Mouse (Mus musculus): ENCODE measurements around the gene Entpd1. TPM values are rescaled to one million over a fixed set of nuclear protein-coding genes. Genes with fewer than 3 reads are reported as not detected.

Gene Entpd1
- total and polyA plus RNA-seq, 3 experiments = 13.0 to 26.4 (median 22.1) TPM

DNA sequence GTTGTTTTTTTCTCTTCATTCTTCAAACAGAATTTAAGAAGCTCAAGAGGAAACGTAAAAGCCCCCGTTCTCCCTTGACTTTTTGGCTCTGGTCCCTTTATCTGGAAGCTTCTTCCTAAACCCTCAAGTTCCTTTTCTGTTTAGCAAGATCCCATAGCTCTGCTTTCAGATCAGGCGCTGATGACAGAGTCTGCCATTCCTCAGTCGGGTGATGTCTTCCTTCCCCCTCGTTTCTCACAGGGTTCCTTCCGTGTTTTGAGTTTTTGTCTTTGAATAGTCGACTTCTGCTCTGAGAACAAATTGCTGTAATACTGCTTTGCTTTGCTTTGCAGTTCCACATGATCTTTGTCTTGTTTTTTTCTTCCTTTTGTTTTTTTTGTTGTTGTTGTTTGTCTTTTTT, 18.4 kb downstream of the Entpd1 start:
- peaks cover 6% of the 10 kb centered on the region for H3K4me1 ChIP-seq (ENCODE audit: control insufficient read depth, insufficient read depth, low read length)
- H3K36me3 ChIP-seq (ENCODE audit: control insufficient read depth, insufficient read depth, low read length) = no peaks in the 10 kb centered on the region; the same call in 1 of the 2 replicates
- 26% methylated on average over 7 of the region's 7 CpGs for WGBS
- H3K4me3 ChIP-seq = no peak overlapping the region
- no peak for TF ChIP-seq POLR2A (IDR thresholded peaks at IDR 0.05; ENCODE audit: insufficient read depth, low read depth, low read length)
- intact Hi-C loops (cut with DNase I) = loop anchor here (2.0 to 5.0 kb wide), 2 partner anchors 16 to 67 kb away; no protein-coding TSS in a partner anchor
- H3K27me3 ChIP-seq (ENCODE audit: control insufficient read depth, insufficient read depth, low read length) = no peaks in the 10 kb centered on the region
- H3K27ac ChIP-seq = peak overlapping the region; percentile 60
- DNase-seq = peak in 1 of 2 experiments; percentile 43
- no peaks in the 10 kb centered on the region for H3K79me2 ChIP-seq (replicated peaks; ENCODE audit: control insufficient read depth, insufficient read depth, low read length)
- H3K9ac ChIP-seq (ENCODE audit: low read depth, low read length) = no peak overlapping the region

DNA sequence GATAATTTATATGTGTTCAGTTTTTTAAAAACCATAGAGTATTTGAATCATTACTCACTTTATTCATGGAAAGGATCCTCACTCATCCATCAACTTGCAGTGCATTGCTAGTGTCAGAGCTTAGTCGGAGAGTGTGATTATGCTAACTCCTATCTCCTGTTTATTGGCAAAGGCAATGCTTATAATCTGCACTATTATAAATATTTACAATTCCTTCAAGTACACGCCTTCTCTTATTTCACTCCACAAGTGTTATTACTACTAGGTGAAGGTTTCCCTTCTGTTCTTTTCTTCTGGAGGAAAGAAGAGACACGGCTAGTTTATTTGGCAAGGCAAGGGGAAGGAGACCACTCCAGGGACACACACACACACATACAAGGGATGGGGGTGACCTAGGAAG, 20.0 kb downstream of the Entpd1 start:
- 50% methylated on average over 3 of the region's 3 CpGs for WGBS
- Histone ChIP-seq H3K4me3 (no peak overlapping the region), H3K36me3 (ENCODE audit: control insufficient read depth, insufficient read depth, low read length) (no peaks in the 10 kb centered on the region; the same call in 1 of the 2 replicates), H3K4me1 (ENCODE audit: control insufficient read depth, insufficient read depth, low read length) (peaks cover 6% of the 10 kb centered on the region), H3K27me3 (ENCODE audit: control insufficient read depth, insufficient read depth, low read length) (no peaks in the 10 kb centered on the region), H3K27ac (no peak overlapping the region), H3K79me2 (replicated peaks; ENCODE audit: control insufficient read depth, insufficient read depth, low read length) (no peaks in the 10 kb centered on the region), H3K9ac (ENCODE audit: low read depth, low read length) (no peak overlapping the region)
- TF ChIP-seq EP300 (IDR thresholded peaks at IDR 0.05; ENCODE audit: insufficient read depth, low read depth, low read length) = no peak
- no peak for TF ChIP-seq POLR2A (IDR thresholded peaks at IDR 0.05; ENCODE audit: insufficient read depth, low read depth, low read length)
- TF ChIP-seq CTCF (IDR thresholded peaks at IDR 0.05) = no peak
- DNase-seq = no peak
- intact Hi-C loops (cut with DNase I) = loop anchor here (5.0 kb wide), 1 partner anchor 65 kb away; no protein-coding TSS in a partner anchor

DNA sequence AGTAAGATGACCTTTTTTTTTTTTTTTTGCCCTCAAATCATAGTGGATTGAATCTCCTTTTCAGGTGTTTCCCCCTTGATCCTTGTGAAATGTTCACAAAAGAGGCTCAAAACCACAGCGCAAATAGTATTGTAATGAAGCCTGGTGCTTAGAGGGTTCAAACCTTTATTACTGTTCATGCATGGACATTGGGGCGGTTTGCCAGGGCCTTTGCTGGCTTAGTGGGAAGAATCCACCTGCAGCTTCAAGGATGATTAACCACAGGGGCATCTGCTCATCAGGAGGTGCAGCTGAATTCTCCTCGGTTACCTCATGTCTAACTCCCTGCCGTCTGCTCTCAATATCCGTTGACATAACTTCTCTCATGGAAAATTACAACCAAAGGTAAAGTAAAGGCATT, 20.5 kb downstream of the Entpd1 start:
- Histone ChIP-seq H3K4me1 (ENCODE audit: control insufficient read depth, insufficient read depth, low read length) (peaks cover 6% of the 10 kb centered on the region), H3K36me3 (ENCODE audit: control insufficient read depth, insufficient read depth, low read length) (no peaks in the 10 kb centered on the region; the same call in 1 of the 2 replicates), H3K79me2 (replicated peaks; ENCODE audit: control insufficient read depth, insufficient read depth, low read length) (no peaks in the 10 kb centered on the region), H3K4me3 (no peak overlapping the region), H3K27me3 (ENCODE audit: control insufficient read depth, insufficient read depth, low read length) (no peaks in the 10 kb centered on the region), H3K9ac (ENCODE audit: low read depth, low read length) (no peak overlapping the region), H3K27ac (no peak overlapping the region)
- intact Hi-C loops (cut with DNase I) = loop anchor here (5.0 kb wide), 1 partner anchor 65 kb away; no protein-coding TSS in a partner anchor
- TF ChIP-seq EP300 (IDR thresholded peaks at IDR 0.05; ENCODE audit: insufficient read depth, low read depth, low read length) (no peak), POLR2A (IDR thresholded peaks at IDR 0.05; ENCODE audit: insufficient read depth, low read depth, low read length) (no peak), CTCF (IDR thresholded peaks at IDR 0.05) (no peak)
- no peak for DNase-seq
- WGBS = 95% methylated on average over 5 of the region's 5 CpGs

DNA sequence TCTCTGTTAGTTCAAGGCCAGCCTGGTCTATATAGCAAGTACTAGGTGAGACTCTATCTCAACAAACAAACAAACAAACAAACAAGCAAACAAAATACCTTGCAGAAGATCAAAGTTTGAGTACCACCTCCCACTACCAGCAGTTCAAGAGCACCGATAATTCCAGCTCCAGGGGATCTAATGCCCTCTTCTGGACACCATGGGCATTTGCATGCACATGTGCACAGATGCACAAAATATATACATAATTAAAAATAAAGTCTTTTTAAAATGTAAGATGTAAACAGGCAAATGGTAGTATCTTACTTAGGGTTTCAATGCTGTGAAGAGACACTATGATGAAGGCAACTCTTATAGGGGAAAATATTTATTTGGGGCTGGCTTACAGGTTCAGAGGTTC, 21.0 kb downstream of the Entpd1 start:
- no peaks in the 10 kb centered on the region for H3K79me2 ChIP-seq (replicated peaks; ENCODE audit: control insufficient read depth, insufficient read depth, low read length)
- intact Hi-C loops (cut with DNase I) = loop anchor here (5.0 kb wide), 1 partner anchor 64 kb away; no protein-coding TSS in a partner anchor
- peaks cover 6% of the 10 kb centered on the region for H3K4me1 ChIP-seq (ENCODE audit: control insufficient read depth, insufficient read depth, low read length)
- no peak overlapping the region for H3K4me3 ChIP-seq
- no peaks in the 10 kb centered on the region for H3K27me3 ChIP-seq (ENCODE audit: control insufficient read depth, insufficient read depth, low read length)
- no peak for DNase-seq
- WGBS = 80% methylated on average over 1 of the region's 1 CpGs
- no peak overlapping the region for H3K27ac ChIP-seq
- H3K9ac ChIP-seq (ENCODE audit: low read depth, low read length) = no peak overlapping the region
- H3K36me3 ChIP-seq (ENCODE audit: control insufficient read depth, insufficient read depth, low read length) = no peaks in the 10 kb centered on the region; the same call in 1 of the 2 replicates
- no peak for TF ChIP-seq EP300 (IDR thresholded peaks at IDR 0.05; ENCODE audit: insufficient read depth, low read depth, low read length)
- no peak for TF ChIP-seq POLR2A (IDR thresholded peaks at IDR 0.05; ENCODE audit: insufficient read depth, low read depth, low read length)
- TF ChIP-seq CTCF (IDR thresholded peaks at IDR 0.05) = peak; percentile 50

DNA sequence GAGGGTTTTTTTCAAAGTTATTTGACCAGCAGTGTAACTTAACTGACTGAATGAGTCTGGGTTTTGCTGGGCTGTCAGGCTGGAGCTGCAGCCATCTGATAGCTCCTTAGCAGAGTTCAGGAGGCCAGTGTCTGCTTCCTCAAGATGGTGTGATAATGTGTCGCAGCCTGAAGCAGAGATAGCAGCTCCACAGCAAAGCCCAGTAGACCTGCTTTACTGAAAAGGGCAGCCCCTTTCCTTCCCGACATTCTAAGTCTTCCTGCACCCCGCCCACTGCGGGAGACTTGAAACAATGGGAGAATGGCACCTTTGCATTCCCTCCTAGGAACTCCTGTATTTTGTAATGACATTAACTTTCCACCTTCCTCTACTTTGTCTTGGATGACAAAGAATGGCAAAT, 24.9 kb downstream of the Entpd1 start:
- Histone ChIP-seq H3K27ac (peak overlapping the region; percentile 78), H3K9ac (ENCODE audit: low read depth, low read length) (no peak overlapping the region), H3K4me3 (no peak overlapping the region), H3K27me3 (ENCODE audit: control insufficient read depth, insufficient read depth, low read length) (no peaks in the 10 kb centered on the region), H3K4me1 (ENCODE audit: control insufficient read depth, insufficient read depth, low read length) (no peaks in the 10 kb centered on the region; the same call in 1 of the 2 replicates), H3K36me3 (ENCODE audit: control insufficient read depth, insufficient read depth, low read length) (no peaks in the 10 kb centered on the region), H3K79me2 (replicated peaks; ENCODE audit: control insufficient read depth, insufficient read depth, low read length) (no peaks in the 10 kb centered on the region)
- 21% methylated on average over 4 of the region's 4 CpGs for WGBS
- peak; percentile 63 to 72 for DNase-seq
- TF ChIP-seq EP300 (IDR thresholded peaks at IDR 0.05; ENCODE audit: insufficient read depth, low read depth, low read length) (peak; percentile 89), CTCF (IDR thresholded peaks at IDR 0.05) (no peak), POLR2A (IDR thresholded peaks at IDR 0.05; ENCODE audit: insufficient read depth, low read depth, low read length) (0 out of 2 replicates have a peak, but pooled peaks have one; percentile 48)
- intact Hi-C loops (cut with DNase I) = no loop called here

DNA sequence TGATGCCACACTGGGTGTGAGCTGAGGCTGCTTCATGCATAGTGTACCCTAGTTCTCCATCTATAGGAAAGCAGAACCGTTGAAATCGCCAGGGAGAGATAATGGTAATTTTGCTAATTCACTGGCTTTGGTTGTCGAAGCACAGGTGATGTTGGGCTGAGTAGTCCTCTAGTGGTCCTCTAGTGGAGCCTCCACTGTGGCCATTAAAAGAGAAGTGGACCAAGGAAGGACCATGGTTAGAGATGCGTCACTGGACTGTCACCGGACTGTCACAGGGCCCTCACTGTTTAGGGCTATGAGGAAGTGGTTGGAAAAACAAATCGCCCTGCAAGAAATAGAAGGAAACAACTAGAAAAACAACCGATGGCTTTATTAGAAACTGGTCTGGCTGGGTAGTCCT, 25.4 kb downstream of the Entpd1 start:
- TF ChIP-seq CTCF (IDR thresholded peaks at IDR 0.05) (no peak), POLR2A (IDR thresholded peaks at IDR 0.05; ENCODE audit: insufficient read depth, low read depth, low read length) (no peak), EP300 (IDR thresholded peaks at IDR 0.05; ENCODE audit: insufficient read depth, low read depth, low read length) (no peak)
- Histone ChIP-seq H3K36me3 (ENCODE audit: control insufficient read depth, insufficient read depth, low read length) (no peaks in the 10 kb centered on the region), H3K27me3 (ENCODE audit: control insufficient read depth, insufficient read depth, low read length) (no peaks in the 10 kb centered on the region), H3K27ac (peak overlapping the region; percentile 78), H3K4me3 (no peak overlapping the region), H3K9ac (ENCODE audit: low read depth, low read length) (no peak overlapping the region), H3K4me1 (ENCODE audit: control insufficient read depth, insufficient read depth, low read length) (no peaks in the 10 kb centered on the region; the same call in 1 of the 2 replicates), H3K79me2 (replicated peaks; ENCODE audit: control insufficient read depth, insufficient read depth, low read length) (no peaks in the 10 kb centered on the region)
- WGBS = 55% methylated on average over 7 of the region's 7 CpGs
- peak in 1 of 2 experiments; percentile 52 for DNase-seq
- intact Hi-C loops (cut with DNase I) = no loop called here
